Mouse (Mus musculus) gastrocnemius, postnatal 14 days (tissue): Measurements from ENCODE around the gene Atf6b. TPM values are rescaled to one million over a fixed set of nuclear protein-coding genes. Genes with fewer than 3 reads are reported as not detected.

Experiments
- DNase-seq: peaks from one replicate; pipeline ENCODE4 v3.0.0; 2021; ENCODE audit warnings: mixed read lengths
- intact Hi-C: fragments of 180-260 bp; cut with DNase I; formaldehyde crosslinking; loops from one replicate; pipeline ENCODE4 v1.15.1; 2025; ENCODE audit warnings: low total_unique reads
- total RNA-seq, 2 experiments: library from RNA; stranded (reverse); gene quantifications; 2 replicates each; pipeline ENCODE4 v1.2.3; 2021

The Atf6b gene
- total RNA-seq, 2 experiments from 2014 or later: 8.9 to 11.0 TPM

DNA sequence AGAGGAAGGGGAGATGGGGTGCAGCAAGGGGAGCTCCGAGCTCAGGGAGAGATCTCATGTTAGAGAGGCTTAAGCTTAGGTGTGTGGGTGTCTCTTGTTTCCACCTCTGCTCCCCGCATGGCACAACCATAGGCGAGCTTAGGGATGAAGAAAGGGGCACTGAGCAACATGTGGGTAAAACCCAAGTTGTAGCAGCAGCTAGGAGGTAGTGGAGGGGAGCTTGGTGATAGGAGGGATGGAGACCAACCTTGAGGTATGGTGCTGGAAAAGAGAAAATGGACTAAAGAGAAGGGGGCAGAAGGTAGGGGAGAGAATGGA lies 12.9 kb downstream of the Atf6b start:
- intact Hi-C loops: no loop called here
- no peak for DNase-seq

DNA sequence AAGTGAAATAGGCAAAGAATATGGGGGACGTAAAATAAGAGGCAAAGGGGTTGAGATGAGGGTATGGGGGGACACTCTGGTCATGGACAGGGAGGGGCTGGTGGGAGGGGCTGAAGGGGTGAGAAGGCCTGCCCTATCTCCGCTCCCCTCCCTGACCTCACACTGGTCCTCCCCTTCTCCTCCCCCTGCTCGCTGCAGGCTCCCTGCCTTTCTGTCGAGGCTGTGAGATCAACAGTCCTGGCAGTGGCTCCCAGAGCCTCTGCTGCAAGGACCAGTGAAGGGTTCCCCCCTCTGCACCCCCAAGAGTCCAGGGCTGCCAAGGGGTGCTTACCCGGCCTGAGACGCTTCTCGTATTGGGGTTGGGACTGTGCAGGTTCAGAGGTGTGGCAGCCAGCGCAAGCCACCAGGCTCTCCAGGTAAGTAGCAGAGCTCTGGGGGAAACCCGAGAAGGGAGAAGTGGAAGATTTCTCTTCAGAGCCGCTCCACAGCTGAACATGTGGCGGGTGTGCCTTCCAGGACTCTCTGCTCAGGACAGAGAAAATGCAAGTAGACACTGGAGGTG lies 13.4 kb downstream of the Atf6b start:
- intact Hi-C loops: no loop called here
- DNase-seq: peak; percentile 68

DNA sequence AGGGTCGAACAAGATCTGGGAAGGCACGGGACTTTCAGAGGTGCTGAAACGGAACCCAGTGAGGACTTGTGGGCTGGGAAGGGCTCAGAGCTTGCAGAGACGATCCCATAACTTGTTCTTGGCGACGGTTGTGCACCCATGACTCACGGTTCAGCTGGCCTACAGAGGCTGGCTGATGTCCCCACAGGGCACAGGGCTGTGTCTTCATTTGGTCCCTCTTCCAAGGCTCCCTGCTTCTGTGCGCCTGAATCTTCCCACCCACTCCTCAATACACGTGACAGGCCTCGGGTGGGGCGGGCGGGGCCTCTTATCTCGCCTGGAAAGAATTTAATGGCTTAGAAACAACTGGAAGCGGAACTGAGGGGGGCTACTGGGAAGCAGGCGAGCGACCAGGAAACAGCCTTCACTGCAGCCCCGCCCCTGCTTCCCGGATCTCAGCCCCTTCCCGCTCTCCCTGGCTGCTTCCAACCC lies 14.2 kb downstream of the Atf6b start:
- intact Hi-C loops: no loop called here
- peak; percentile 63 for DNase-seq

DNA sequence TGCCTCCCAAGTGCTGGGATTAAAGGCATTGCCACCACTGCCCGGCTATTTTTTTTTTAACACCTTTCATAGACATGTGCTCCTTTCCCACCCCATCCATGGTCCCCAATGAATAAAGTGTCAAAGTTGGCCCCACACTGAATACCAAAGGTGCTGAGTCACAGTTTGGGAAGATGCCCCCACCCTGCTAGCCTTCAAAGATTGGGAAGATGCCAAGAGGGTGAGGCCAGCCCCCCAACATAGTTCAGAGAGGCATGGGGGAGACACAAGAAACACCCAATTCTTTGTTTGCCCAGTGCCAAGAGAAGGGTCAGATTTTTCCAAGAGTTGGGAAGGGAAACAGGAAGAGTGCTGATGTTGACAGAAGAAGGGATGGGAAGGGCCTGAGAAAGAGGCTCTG lies 15.5 kb downstream of the Atf6b start:
- no peak for DNase-seq
- intact Hi-C loops: no loop called here

DNA sequence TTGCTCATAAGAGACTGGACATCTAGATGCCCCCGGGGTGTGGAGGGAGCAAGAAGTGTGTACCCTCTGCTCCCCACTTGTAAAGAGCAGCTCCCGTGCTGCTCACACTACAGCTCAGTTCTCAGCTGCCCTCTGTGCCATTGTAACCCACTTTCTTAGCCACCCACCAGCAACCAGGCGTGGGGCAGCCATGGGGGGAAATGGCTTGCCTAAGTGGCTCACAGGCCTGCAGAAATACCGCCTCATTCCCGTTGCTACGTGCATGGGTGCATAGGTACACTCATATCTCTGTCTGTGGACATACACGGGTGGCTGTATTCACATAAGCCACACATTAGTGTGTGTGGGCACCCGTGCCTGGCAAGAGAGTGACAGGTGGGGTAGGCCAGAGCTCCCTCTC lies 16.0 kb downstream of the Atf6b start:
- DNase-seq: no peak
- intact Hi-C loops: no loop called here

DNA sequence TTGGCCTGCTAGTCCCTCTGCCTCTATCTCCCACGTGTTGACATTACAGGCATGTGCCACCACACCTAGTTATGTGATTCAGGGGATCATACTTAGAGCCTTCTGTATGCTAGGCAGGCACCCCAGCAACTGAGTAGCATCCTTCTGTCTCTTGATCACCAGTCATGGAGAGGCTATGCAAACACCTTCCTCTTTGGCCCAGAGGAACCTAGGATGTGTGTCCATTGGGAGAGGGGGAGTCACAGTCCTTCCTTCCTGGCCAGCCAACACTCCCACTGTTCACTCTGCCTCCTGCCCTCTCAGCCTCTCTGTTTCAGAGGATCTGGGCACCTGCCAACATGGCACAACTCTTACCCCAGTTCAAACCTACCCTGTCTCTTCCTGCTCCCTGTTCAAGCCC lies 16.6 kb downstream of the Atf6b start:
- intact Hi-C loops: no loop called here

DNA sequence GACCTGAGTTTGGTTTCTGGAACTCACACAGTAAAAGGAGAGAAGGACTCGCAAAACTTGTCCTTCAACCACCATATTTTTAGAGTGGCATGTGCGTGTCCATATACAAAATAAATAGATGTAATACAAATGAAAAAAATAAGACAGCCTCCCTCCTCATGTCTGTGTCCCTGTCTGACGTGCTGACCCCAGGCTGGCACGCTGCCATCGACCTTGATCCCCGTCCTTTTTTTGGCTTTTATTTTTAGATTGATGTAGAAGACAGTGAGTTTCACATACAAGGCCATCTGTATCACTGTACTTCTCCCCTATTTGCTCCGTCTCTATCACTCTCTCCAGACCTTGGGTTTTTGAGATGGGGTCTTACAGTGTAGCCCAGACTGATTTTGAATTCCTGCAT lies 17.5 kb downstream of the Atf6b start:
- intact Hi-C loops: no loop called here
- no peak for DNase-seq

More for the DNA sequence above, 16.6 kb downstream of the Atf6b start:
- DNase-seq: no peak

DNA sequence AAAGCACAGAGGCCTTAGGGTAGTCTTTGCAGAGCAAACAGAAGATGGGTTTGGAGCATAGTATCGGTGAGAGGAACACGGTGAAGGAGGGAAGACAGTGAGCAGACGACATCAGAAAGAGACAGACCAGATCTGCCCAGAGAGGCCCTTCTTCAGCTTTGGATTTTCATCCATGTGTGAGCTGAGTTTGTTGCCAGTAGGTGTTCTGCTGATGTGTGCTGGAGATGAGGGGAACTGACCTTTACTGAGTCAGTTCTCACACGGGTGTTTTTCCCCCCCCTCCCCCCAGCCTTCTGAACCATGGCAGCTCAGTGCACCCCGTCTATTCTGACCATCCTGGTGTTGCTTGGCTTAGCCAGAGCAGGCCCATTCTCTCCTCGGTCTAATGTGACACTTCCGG lies 23.3 kb downstream of the Atf6b start, which contains the start of gene Tnxb:
Gene Tnxb, plus strand, starts transcription at position 301 of the 400 bp plus-strand sequence.
- intact Hi-C loops: no loop called here
- no peak for DNase-seq

DNA sequence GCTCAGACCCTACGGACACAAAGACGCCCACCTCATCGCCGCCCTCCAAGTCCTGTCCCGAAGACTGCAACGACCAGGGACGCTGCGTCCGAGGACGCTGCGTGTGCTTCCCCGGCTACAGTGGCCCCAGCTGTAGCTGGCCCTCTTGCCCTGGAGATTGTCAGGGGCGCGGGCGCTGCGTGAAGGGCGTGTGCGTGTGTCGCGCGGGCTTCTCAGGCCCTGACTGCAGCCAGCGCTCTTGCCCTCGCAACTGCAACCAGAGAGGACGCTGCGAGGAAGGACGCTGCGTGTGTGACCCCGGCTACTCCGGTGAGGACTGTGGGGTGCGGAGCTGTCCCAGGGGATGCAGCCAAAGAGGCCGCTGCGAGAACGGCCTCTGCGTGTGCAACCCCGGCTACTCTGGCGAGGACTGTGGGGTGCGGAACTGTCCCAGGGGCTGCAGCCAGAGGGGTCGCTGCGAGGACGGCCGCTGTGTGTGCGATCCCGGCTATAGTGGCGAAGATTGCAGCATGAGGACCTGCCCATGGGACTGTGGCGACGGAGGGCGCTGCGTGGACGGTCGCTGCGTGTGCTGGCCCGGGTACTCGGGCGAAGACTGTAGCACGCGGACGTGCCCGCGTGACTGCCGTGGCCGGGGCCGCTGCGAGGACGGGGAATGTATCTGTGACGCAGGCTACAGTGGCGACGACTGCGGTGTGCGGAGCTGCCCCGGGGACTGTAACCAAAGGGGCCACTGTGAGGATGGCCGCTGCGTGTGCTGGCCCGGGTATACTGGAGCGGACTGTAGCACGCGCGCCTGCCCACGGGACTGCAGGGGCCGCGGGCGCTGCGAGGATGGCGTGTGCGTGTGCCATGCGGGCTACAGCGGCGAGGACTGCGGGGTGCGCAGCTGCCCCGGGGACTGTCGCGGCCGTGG lies 24.5 kb downstream of the Atf6b start:
- intact Hi-C loops: no loop called here

DNA sequence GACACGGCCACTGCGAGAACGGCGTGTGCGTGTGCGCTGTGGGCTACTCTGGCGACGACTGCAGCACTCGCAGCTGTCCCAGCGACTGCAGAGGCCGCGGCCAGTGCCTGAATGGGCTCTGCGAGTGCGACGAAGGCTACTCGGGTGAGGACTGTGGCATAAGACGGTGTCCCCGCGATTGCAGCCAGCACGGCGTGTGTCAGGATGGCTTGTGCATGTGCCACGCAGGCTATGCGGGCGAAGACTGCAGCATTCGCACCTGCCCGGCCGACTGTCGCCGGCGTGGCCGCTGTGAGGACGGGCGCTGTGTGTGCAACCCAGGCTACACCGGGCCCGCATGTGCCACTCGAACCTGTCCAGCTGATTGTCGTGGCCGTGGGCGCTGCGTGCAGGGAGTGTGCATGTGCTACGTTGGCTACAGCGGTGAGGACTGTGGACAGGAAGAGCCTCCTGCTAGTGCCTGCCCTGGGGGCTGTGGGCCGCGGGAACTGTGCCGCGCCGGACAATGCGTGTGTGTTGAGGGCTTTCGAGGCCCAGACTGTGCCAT lies 25.4 kb downstream of the Atf6b start:
- DNase-seq: no peak
- intact Hi-C loops: no loop called here

More for the DNA sequence above, 24.5 kb downstream of the Atf6b start:
- DNase-seq: no peak

DNA sequence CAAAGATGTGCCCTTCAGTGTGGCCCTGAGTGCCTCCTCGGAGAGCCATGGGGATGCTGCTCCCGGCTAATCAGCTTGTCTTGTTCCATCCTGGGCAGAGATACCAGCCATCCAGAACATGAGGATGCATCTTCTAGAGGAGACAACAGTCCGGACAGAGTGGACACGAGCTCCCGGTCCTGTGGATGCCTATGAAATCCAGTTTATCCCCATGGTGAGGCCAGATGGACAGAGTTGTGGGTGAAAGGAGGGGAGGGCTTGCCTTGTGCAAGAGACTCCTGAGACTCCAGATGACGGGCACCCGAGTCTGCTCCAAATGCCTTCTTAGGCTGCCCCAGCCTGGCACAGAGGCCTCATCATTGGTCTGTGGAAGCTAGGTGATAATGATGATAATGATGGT lies 26.2 kb downstream of the Atf6b start:
- intact Hi-C loops: no loop called here
- no peak for DNase-seq

DNA sequence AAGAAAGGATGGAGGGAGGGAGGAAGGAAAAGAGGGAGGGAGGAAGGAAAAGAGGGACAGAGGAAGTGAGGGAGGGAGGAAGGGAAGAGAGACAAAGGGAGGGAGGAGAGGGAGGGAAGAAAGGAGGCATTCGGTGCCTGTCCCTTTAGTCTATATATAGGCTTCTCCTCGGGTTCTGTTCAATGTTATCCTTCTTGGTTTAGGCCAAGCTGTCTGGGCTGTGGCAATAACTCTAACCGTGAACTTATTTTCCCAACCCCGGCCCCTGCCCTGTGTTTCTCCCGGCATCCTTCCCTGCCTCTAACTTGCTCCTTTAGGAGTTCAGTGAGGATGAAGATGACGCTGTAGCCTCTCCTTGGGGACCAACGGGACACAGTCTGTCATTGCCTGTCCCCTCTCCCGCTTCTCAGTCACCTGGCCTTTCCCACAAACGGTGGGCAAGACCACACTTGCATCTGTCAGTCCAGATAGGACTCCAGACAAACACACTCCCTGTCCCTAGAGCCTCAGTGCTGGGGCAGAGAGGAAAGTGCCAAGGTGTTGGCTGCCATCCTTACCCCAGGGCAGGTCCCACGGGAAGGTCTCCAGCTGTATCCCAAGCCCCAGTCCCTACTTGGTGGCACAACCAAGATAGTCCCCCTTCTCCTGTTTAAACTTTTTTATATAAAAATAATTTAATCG lies 27.7 kb downstream of the Atf6b start:
- DNase-seq: no peak
- intact Hi-C loops: no loop called here

DNA sequence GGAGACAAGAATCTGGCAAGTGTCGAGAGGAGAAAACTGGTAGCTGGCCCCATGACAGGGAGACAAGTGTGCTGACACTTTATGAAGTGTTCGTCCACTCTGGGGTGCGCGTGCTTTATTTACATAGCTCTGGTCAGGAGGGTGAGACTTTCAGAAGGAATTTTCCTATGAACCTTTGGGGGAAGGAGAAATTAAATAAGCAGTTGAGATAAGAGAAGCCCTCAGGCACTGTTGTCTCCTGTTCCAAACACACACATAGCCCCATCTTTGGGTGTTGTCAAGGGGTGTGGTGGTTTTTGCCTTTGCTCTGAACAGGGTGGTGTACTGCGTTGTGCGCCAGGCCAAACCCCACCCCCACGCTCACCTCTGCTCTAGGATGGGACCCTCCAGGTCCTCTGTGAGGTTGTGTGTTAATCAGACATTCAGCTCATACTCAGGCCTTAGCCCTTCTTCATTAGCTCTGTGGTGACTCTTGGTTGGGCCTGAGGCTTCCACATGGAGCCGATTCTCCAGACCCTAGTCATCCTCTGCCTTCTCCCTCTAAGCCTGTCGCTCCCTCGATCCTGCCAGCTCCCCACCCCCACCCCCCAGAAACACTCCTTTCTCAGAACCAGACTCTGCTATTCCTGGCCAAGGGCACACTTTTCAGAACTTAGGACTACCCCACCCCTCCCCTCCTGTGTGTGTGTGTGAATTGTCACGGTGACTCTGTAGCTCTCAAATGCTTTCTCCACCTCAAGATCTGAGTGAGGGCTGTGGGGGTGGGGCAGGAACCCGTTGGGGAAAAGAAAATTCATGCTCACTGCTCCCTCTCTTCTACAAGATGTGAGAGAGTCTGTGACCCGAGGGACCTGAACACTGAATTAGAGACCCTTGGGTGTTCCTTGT lies 28.5 kb downstream of the Atf6b start:
- intact Hi-C loops: no loop called here
- DNase-seq: no peak

DNA sequence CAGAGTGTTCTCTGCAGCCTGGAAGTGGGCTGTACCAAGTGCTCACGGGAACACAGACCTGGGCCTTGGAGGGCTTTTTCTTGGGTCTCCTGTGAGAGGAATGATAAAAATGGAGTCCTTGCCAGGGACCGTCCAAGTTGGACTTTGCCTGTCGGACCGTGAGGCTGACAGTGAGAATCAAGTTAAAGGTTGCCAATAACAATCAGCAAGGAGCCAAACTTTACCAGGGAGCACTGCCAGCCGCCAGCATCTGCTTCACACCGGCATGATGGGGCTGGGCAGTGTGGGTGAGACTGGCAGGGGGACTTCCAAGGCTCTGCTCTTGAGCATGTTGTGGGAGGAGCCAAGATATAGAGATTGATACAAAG lies 29.1 kb downstream of the Atf6b start:
- intact Hi-C loops: no loop called here
- no peak for DNase-seq

DNA sequence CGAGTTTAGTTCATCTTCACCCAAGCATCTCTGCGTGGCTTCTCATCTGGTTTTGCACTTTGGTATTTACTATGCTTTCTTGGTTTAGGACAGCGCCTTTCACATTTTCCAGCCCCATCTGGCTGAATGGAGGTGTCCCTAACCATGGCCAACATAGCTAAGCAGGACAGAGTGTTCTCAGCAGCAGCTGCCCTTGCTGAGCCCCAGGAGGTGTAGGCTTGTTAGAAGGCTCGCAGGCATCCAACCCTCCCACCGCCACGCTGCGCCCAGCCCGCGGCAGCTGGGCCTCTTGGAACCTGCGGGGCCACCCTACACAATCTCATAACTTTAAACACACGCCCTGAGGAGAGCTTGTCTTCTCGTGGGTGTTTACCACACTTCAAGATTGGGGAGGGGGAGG lies 29.7 kb downstream of the Atf6b start:
- DNase-seq: no peak
- intact Hi-C loops: no loop called here

DNA sequence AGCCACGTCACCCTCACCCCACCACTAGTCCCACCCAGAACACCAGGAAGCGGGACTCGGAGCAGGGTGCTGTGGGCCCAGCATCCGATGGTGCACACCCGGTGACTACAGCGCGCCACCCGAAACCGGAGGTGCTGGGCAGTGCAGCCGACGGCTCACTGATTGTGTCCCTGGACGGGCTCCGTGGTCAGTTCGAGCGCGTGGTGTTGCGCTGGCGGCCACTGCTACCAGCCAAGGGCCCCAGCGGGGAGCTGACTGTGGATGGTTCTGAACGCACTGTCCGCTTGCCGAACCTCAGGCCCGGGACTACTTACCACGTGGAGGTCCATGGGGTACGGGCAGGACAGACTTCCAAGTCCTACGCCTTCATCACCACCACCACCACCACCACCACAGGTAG lies 33.2 kb downstream of the Atf6b start:
- intact Hi-C loops: no loop called here

DNA sequence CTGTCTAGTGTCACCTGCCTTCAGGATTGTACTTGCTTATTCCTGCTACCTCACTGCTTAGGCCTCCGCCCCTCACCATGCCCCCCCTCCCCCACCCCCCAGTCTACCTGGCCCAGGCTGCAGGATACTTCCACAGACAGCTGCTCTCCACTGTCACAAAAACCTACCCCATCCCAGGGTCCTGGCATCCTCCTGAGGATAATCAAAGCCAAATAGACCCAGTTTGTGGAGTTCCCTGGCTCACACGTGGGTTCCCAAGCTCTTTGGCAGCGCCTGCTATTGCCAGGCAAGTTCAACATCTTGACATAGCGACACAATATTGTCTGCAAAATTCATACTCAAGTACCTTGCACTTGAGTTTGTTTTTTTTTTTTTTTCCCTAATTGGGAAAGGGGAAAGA lies 33.7 kb downstream of the Atf6b start:
- no peak for DNase-seq
- intact Hi-C loops: no loop called here

More for the DNA sequence above, 33.2 kb downstream of the Atf6b start:
- DNase-seq: no peak

DNA sequence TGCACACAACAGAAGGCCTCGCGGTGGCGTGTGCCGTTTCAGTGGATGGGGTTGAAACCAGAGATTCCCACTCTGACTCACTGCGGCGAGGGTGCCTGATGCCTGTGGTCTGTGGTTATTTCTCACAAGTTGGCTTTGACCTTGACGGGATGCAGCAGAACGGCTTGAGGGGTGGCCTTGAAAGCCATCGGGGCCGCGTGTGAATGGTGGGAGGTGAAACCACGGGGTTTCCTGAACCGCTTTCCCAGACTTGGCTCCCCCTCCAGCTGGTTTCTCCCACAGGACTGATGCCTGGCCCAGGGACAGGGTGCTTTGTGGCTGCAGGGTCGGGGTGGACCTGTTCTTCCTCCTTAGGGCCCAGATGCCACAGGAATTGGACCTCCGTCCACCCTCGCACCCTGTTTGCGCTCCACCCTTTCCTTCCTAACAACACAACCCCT lies 34.2 kb downstream of the Atf6b start:
- no peak for DNase-seq
- intact Hi-C loops: no loop called here

DNA sequence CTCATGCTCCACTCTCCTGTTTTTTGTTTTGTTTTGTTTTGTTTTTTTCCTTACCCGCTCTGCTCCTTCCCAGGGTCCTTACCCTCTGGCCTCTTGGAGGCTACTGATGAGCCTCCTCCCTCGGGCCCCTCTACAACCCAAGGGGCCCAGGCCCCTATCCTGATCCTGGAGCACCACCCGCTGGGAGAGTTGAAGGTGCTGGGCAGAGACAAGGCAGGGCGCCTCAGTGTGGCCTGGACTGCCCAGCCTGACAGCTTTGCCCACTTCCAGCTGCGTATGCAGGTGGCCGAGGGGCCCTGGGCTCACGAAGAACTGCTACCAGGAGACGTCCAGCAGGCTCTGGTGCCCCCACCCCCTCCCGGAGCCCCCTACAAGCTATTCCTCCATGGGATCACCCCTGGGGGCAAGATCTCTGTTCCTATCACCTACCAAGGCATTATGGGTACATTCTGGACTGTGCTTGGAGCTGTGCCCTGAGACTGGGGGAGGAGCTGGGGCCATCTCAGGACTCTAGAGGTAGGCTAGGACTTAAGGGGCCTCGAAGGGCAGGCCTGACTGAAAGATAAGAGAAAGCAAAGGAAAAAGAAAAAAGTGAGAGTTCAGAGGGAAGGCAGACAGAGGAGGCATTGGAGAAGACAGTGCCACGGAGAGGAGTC lies 35.1 kb downstream of the Atf6b start:
- intact Hi-C loops: no loop called here
- no peak for DNase-seq
